Mouse (Mus musculus) heart, postnatal 0 days (tissue): ENCODE measurements at regions not wholly inside any gene's neighbourhood (a gene's known extent, or its start where the extent isn't known, plus 50 kb on each side); places are given as distances from the start of the nearest gene placed in this dataset.

Experiments used
- ATAC-seq: fragments of 200-750 bp; cut with Nextera tagmentation; 2 replicates; pipeline ENCODE4 v1.8.0; 2017; ENCODE audit warnings: low read depth, moderate number of reproducible peaks, moderate library complexity; ENCODE audit not compliant: insufficient read depth
- DNase-seq: peaks from one replicate; pipeline ENCODE4 v3.0.0-alpha.2; 2016; ENCODE audit warnings: low spot score
- H3K27ac ChIP-seq: fragments of 300-500 bp; sonication (generic); 2 replicates; pipeline ENCODE4 v1.5.1; 2014; ENCODE audit warnings: low read depth, mild to moderate bottlenecking
- H3K27me3 ChIP-seq: fragments of 300-500 bp; sonication (generic); 2 replicates; pipeline ENCODE4 v1.6.1; 2014; ENCODE audit warnings: low read length, mixed read lengths; ENCODE audit not compliant: control insufficient read depth, insufficient read depth
- H3K36me3 ChIP-seq: fragments of 300-500 bp; sonication (generic); replicated peaks from 2 replicates; pipeline ENCODE4 v1.6.1; 2014; ENCODE audit warnings: low read length, mixed read lengths; ENCODE audit not compliant: control insufficient read depth, insufficient read depth
- H3K4me1 ChIP-seq: fragments of 300-500 bp; sonication (generic); 2 replicates; pipeline ENCODE4 v1.6.1; 2014; ENCODE audit warnings: antibody characterized with exemption; ENCODE audit not compliant: control insufficient read depth, insufficient read depth
- H3K4me2 ChIP-seq: fragments of 300-500 bp; sonication (generic); 2 replicates; pipeline ENCODE4 v1.6.1; 2014; ENCODE audit warnings: low read depth, mild to moderate bottlenecking, low read length, moderate library complexity
- H3K4me3 ChIP-seq: fragments of 300-500 bp; sonication (generic); 2 replicates; pipeline ENCODE4 v1.5.1; 2014; ENCODE audit warnings: low read depth, low read length
- H3K9ac ChIP-seq: fragments of 300-500 bp; sonication (generic); replicated peaks from 2 replicates; pipeline ENCODE4 v1.6.1; 2014; ENCODE audit warnings: low read depth, low read length, mixed read lengths
- H3K9me3 ChIP-seq: fragments of 300-500 bp; sonication (generic); replicated peaks from 2 replicates; pipeline ENCODE4 v1.6.1; 2016; ENCODE audit warnings: low read length; ENCODE audit not compliant: control insufficient read depth
- CTCF ChIP-seq: IDR thresholded peaks from 2 replicates; pipeline ENCODE4 v1.5.1; 2016; ENCODE audit warnings: antibody characterized with exemption, control low read depth, low read depth
- EP300 ChIP-seq: IDR thresholded peaks from 2 replicates; pipeline ENCODE4 v1.6.1; 2016; ENCODE audit warnings: antibody characterized with exemption, low read depth
- WGBS: fragments of 180-500 bp; shearing (Covaris S2); extraction: QIAGEN DNeasy Blood & Tissue Kit; methylation state at CpG from one replicate; pipeline ENCODE4 v1.1.7; 2014; 5-methylcytosine and 5-hydroxymethylcytosine counted together

DNA sequence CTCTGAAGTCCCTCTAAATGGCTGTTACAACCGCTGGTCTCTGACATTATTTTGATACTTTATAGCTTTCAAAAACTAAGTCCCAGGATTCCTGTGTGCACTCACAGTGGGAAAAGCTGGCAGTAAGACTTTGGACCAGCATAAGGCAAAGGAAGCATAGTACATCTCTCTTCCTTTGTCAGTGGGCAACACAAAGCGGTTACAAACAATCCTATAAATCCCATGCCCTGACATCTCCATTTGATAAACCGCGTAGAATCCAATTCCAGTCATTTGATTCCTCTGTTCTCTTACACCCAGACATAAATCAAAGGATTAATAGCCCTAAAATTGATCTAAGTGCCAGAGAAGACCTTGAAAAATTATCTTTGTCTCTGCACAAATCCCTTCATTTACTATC lies 240.7 kb upstream of the Actbl2 start:
- no peaks in the 10 kb centered on the region for H3K9me3 ChIP-seq
- no peak overlapping the region for H3K4me2 ChIP-seq
- ATAC-seq (no peak), DNase-seq (no peak)
- H3K27me3 ChIP-seq: no peaks in the 10 kb centered on the region
- WGBS: 82% methylated on average over 4 of the region's 4 CpGs
- H3K4me3 ChIP-seq: no peak overlapping the region
- H3K27ac ChIP-seq: no peak overlapping the region
- no peaks in the 10 kb centered on the region for H3K4me1 ChIP-seq
- no peak for TF ChIP-seq EP300
- TF ChIP-seq CTCF: no peak
- no peaks in the 10 kb centered on the region for H3K36me3 ChIP-seq
- no peak overlapping the region for H3K9ac ChIP-seq

DNA sequence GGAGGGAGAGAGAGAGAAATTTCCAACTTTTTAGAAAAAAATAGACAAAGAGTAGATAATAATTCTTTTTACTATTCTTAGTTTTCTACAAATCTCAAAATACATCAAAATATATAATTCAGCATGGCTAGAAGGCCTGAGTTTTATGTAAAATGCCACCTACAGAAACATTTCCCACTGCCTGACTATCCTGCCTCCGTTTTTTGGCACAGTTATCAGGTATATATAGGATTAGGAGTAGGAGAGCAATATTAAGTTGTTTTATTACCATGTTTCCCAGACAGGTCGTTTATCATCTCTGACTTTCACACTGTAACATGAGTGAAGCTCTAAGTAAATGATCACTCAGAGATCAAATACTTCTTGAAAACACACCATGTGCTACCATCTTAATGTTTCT lies 224.7 kb upstream of the Actbl2 start:
- Histone ChIP-seq H3K9ac (no peak overlapping the region), H3K27ac (no peak overlapping the region), H3K4me1 (no peaks in the 10 kb centered on the region), H3K9me3 (no peaks in the 10 kb centered on the region), H3K4me2 (no peak overlapping the region), H3K4me3 (no peak overlapping the region), H3K36me3 (no peaks in the 10 kb centered on the region), H3K27me3 (no peaks in the 10 kb centered on the region)
- DNase-seq (no peak), ATAC-seq (no peak)
- no peak for TF ChIP-seq EP300
- 59% methylated on average over 2 of the region's 2 CpGs for WGBS

DNA sequence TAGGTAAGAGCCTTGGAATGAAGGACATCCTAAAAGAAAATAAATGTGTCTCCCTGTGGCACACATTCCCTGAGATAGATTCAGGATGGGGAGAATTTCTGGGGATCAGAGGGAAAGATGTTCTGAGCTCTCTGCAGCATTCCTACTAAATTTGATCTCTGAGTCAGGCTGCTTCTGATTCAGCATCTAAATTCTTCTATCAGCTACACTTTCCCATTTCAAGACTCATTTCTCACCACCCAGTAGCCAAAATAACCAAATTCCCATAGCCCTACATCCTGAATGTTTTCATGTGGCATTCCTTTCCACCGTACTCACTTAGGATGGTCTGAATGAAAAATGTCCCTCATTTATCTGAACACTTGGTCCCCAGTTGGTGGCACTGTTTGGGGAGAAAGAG lies 223.2 kb upstream of the Actbl2 start:
- H3K9me3 ChIP-seq: no peaks in the 10 kb centered on the region
- TF ChIP-seq CTCF: no peak
- TF ChIP-seq EP300: no peak
- H3K36me3 ChIP-seq: no peaks in the 10 kb centered on the region
- ATAC-seq (no peak), DNase-seq (no peak)
- no peak overlapping the region for H3K4me2 ChIP-seq
- no peak overlapping the region for H3K9ac ChIP-seq
- H3K27me3 ChIP-seq: no peaks in the 10 kb centered on the region
- WGBS: 70% methylated on average over 1 of the region's 1 CpGs
- no peak overlapping the region for H3K27ac ChIP-seq
- no peak overlapping the region for H3K4me3 ChIP-seq
- no peaks in the 10 kb centered on the region for H3K4me1 ChIP-seq

DNA sequence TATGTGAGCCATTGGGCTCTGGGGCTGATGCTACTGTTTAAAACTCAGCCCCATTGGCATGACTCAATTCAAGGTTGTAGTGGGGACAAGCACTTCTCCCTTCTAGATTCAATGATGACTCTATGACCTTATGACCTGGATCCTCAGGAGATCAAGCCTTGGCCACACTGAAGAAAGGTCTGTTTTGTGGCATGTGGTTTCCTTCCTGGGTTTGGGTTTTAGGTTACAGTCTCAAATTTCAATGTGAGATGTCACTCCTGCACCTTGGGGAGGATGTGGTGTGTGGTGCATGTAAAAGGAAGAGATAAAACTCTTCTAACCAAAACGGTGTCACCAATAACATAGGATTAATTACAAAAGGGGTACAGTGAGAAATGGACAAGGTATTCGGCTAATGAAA lies 211.2 kb upstream of the Actbl2 start:
- no peaks in the 10 kb centered on the region for H3K27me3 ChIP-seq
- no peaks in the 10 kb centered on the region for H3K9me3 ChIP-seq
- H3K4me2 ChIP-seq: no peak overlapping the region
- DNase-seq: no peak
- H3K36me3 ChIP-seq: no peaks in the 10 kb centered on the region
- TF ChIP-seq CTCF: no peak
- no peak for TF ChIP-seq EP300
- no peak overlapping the region for H3K27ac ChIP-seq
- H3K9ac ChIP-seq: no peak overlapping the region
- 46% methylated on average over 2 of the region's 2 CpGs for WGBS
- ATAC-seq: no peak
- H3K4me1 ChIP-seq: peaks cover 11% of the 10 kb centered on the region
- no peak overlapping the region for H3K4me3 ChIP-seq

DNA sequence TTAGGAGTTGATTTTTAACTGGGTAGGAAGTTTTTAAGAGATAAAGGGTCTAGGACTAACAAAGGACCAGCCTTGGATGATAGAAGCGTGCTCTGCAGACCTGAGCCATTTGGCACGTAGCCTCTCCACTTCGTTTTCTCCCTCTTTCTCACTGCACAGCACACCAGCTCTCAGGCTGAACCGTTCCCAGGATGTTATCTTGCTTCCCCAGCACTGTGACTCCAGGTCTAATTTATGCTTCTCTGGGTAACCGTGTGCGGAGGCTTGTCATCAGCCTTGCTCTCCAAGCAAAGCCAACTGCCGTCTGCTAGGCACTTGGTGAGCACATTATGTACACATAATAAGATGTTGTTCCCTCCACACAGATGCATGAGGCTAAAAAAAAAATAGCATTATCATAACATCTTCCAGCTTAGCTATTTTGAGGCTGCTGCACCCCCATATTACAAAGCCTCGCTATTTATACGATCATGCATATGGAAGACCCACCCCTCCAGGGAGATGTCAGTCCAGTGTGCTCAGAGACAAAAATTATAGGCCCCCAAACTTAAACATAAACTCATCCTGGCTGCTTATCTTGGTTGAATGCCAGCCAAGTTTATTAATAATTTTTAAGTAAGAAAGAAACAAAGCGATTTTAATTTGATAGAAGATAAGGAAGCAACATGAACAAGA lies 210.3 kb upstream of the Actbl2 start:
- H3K9me3 ChIP-seq: no peaks in the 10 kb centered on the region
- H3K9ac ChIP-seq: no peak overlapping the region
- peak; percentile 55; the same call in 1 of the 2 replicates for ATAC-seq
- H3K27me3 ChIP-seq: no peaks in the 10 kb centered on the region
- WGBS: 18% methylated on average over 10 of the region's 10 CpGs
- H3K36me3 ChIP-seq: no peaks in the 10 kb centered on the region
- no peak overlapping the region for H3K4me3 ChIP-seq
- no peak overlapping the region for H3K27ac ChIP-seq
- H3K4me2 ChIP-seq: no peak overlapping the region
- H3K4me1 ChIP-seq: peaks cover 11% of the 10 kb centered on the region
- TF ChIP-seq EP300 (no peak), CTCF (no peak)
- DNase-seq: peak; percentile 20

DNA sequence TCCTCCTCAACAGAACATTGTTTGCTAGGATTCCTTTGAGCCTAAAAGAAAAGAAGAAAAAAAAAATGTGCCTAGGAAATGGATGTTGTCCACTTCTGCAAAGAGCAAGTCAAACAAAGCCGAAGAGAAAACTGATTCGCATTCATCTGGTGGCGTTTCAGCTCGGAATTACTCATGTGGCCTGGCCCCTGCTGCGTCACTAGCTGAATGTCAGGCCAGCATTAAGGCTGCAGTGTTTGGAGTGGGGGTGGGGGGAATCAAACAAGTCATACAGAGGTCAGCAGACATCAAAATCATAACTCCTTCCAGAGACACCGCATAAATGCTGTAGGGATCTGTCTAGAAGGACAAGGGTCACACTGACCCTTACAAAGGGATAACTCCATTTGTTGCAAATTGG lies 204.7 kb upstream of the Actbl2 start:
- WGBS: 45% methylated on average over 6 of the region's 6 CpGs

More for the DNA sequence above, 204.7 kb upstream of the Actbl2 start:
- TF ChIP-seq EP300 (no peak), CTCF (no peak)
- no peaks in the 10 kb centered on the region for H3K9me3 ChIP-seq
- DNase-seq (peak; percentile 11), ATAC-seq (no peak)
- no peaks in the 10 kb centered on the region for H3K36me3 ChIP-seq
- no peak overlapping the region for H3K27ac ChIP-seq
- no peak overlapping the region for H3K9ac ChIP-seq
- no peaks in the 10 kb centered on the region for H3K4me1 ChIP-seq
- no peaks in the 10 kb centered on the region for H3K27me3 ChIP-seq
- H3K4me2 ChIP-seq: no peak overlapping the region
- H3K4me3 ChIP-seq: no peak overlapping the region
